In the genomic region with DNA sequence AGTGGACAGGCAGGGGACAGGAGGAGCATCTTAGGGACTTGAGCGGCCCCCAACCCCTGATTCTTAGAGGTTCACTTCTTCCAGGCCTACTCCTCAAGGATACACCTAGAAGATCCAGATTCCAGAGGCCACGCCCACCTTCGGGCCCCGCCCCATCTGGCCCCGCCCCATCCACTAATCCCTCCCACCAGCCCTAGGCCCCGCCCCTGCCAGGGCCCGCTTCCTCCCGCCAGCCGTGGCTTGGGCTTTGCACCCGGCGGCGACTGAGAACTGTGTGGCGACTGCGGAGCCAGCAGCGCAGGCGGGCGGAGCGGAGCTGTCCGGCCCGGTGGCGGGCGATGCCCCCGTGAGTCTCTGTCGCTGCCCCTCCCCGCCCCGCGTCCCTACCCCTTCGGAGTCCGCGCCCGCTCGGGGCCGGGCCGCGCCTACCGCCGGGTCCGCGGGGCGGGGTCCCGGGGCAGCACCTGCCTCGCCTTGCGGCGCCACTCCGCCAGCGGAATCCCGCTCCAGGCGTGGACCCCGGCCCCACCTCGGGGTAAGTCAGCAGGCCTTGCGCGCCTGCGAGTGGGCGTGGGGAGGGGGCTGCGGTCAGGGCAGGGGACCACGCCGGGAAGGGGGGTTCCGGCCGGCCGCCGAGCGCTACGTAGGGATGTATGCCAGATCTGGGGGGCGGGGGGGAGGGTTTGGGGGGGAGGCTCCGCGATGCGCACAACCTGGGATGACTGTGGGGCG, we compare ENCODE assay signal across 8 mouse cellular contexts. TPM values are rescaled to one million over a fixed set of nuclear protein-coding genes. Genes with fewer than 3 reads are reported as not detected.
DNase-seq lines count a peak whose midpoint lies in the region; ATAC-seq and TF ChIP-seq lines count a peak whose summit lies in the region.

Gene Rims3, plus strand, starts transcription at position 229 of the 732 bp plus-strand sequence.

- TF ChIP-seq POLR2A in bone marrow macrophage, adult 2 months (IDR thresholded peaks at IDR 0.05; ENCODE audit: borderline replicate concordance, low read depth, low read length): no peak

- peak; percentile 53 for ATAC-seq in embryonic facial prominence, embryonic 14.5 days (ENCODE audit: low read depth)
- peak; percentile 79 for ATAC-seq in hindbrain, embryonic 13.5 days (ENCODE audit: low FRiP score)

- peak within 1 kb of the TSS; percentile 31; the same call in 1 of the 2 replicates for H3K4me3 ChIP-seq in bone marrow macrophage, adult 2 months (ENCODE audit: insufficient read depth, low read length)
- H3K4me3 ChIP-seq in embryonic facial prominence, embryonic 14.5 days (ENCODE audit: low read depth, low read length): peak within 1 kb of the TSS; percentile 54
- peak within 1 kb of the TSS; percentile 63 for H3K4me3 ChIP-seq in hindbrain, embryonic 13.5 days

- peak within 1 kb of the TSS; percentile 93 for H3K4me2 ChIP-seq in embryonic facial prominence, embryonic 14.5 days (ENCODE audit: low read depth, low read length)
- H3K4me2 ChIP-seq in hindbrain, embryonic 13.5 days: peak within 1 kb of the TSS; percentile 72

- H3K27me3 ChIP-seq in embryonic facial prominence, embryonic 14.5 days (replicated peaks; ENCODE audit: control insufficient read depth, insufficient read depth, low read length): peaks cover 34% of the 10 kb centered on the region
- H3K27me3 ChIP-seq in hindbrain, embryonic 13.5 days: peaks cover 19% of the 10 kb centered on the region; the same call in 1 of the 2 replicates

- no peaks in the 10 kb centered on the region for H3K4me1 ChIP-seq in bone marrow macrophage, adult 2 months (ENCODE audit: control insufficient read depth, insufficient read depth, low read length)
- H3K4me1 ChIP-seq in embryonic facial prominence, embryonic 14.5 days (ENCODE audit: control insufficient read depth, insufficient read depth, low read length): no peaks in the 10 kb centered on the region
- H3K4me1 ChIP-seq in hindbrain, embryonic 13.5 days (replicated peaks): peaks cover 22% of the 10 kb centered on the region

- peak within 1 kb of the TSS; percentile 63 for H3K9ac ChIP-seq in embryonic facial prominence, embryonic 14.5 days (ENCODE audit: low read depth, low read length)
- H3K9ac ChIP-seq in hindbrain, embryonic 13.5 days: peak within 1 kb of the TSS; percentile 84

- peaks cover 9% of the 10 kb centered on the region; the same call in 1 of the 2 replicates for H3K9me3 ChIP-seq in embryonic facial prominence, embryonic 14.5 days (ENCODE audit: control insufficient read depth, low read length)
- H3K9me3 ChIP-seq in hindbrain, embryonic 13.5 days: no peaks in the 10 kb centered on the region

- no peak for TF ChIP-seq CTCF in bone marrow macrophage, adult 2 months (IDR thresholded peaks at IDR 0.05; ENCODE audit: low read depth, low read length)

- H3K27ac ChIP-seq in bone marrow macrophage, adult 2 months (ENCODE audit: insufficient read depth, low read depth, low read length): no peak within 1 kb of the TSS
- H3K27ac ChIP-seq in embryonic facial prominence, embryonic 14.5 days (replicated peaks; ENCODE audit: low read depth, low read length): no peak within 1 kb of the TSS
- H3K27ac ChIP-seq in hindbrain, embryonic 13.5 days: 0 out of 2 replicates have a peak within 1 kb of the TSS, but pooled peaks have one; percentile 15

- DNase-seq in MN1 (ENCODE audit: low spot score) (peak; percentile 52), adipocyte (ENCODE audit: low spot score) (no peak)
- peak; percentile 28 for DNase-seq in embryonic facial prominence, embryonic 14.5 days (ENCODE audit: low spot score)
- no peak for DNase-seq in layer of hippocampus, postnatal 36 days
- DNase-seq in lung, postnatal 36 days: peak; percentile 12
- DNase-seq in retina, adult 2 months (ENCODE audit: low read depth, low spot score): peak; percentile 69

- 2% methylated on average over 31 of the region's 68 CpGs for WGBS in embryonic facial prominence, embryonic 14.5 days
- 1% methylated on average over 68 of the region's 68 CpGs for WGBS in hindbrain, embryonic 13.5 days

- no peaks in the 10 kb centered on the region for H3K36me3 ChIP-seq in embryonic facial prominence, embryonic 14.5 days (ENCODE audit: control insufficient read depth, insufficient read depth, low read length)
- no peaks in the 10 kb centered on the region for H3K36me3 ChIP-seq in hindbrain, embryonic 13.5 days

RNA-seq across cellular contexts. Expression of gene Rims3, which starts in this region (rescaled TPM):
- 1.9 and 2.3 TPM in 2 replicates for polyA plus RNA-seq in bone marrow macrophage, adult 2 months (2012; ENCODE audit: insufficient read depth, insufficient read length, missing spikeins)
- 3.4 and 3.9 TPM in 2 replicates for polyA plus RNA-seq in embryonic facial prominence, embryonic 14.5 days (2014; fragmentation: Nextera tagmentation; extraction: Ambion mirVana)
- 11.9 and 12.4 TPM in 2 replicates for polyA plus RNA-seq in hindbrain, embryonic 13.5 days (2015; fragmentation: Nextera tagmentation; extraction: Ambion mirVana)
- 10 to 100 TPM; 25.9 to 28.9 TPM for total RNA-seq in layer of hippocampus, postnatal 36 days (2021)

Comparison
In these comparisons a context has a peak if more than half of its experiments do, and no peak if none do; other contexts are left out.
1. DNase-seq: peak in MN1 (single experiment), embryonic facial prominence, embryonic 14.5 days (single experiment), lung, postnatal 36 days (single experiment) and retina, adult 2 months (single experiment); none in layer of hippocampus, postnatal 36 days (0 of 2) and adipocyte (single experiment).
2. Peak in every context shown above with its lines, with median percentiles within 50 percentile points of each other: H3K4me3 ChIP-seq.